19 mouse cellular contexts compared by ENCODE assay signal in the genomic region with DNA sequence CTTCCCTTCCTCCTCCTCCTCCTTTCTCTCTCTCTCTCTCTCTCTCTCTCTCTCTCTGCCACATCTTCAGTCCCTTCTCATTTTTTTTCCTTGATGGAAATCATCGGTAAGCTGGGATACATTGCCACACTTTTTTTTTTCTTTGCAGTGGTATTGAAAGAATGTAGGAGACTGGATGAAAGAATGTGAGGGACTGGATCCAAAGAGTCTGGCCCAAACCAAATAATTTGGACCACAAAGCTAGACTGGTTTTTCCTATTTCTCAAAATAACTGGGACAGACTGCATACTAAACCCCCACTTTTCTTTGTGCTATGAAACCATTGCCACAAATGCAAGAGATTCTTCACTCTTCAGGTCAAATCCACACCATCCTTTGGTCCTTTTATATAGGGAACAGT. TPM values are rescaled to one million over a fixed set of nuclear protein-coding genes. Genes with fewer than 3 reads are reported as not detected.
DNase-seq lines count a peak whose midpoint lies in the region; ATAC-seq and TF ChIP-seq lines count a peak whose summit lies in the region.
"Had no signal": no experiment of that assay in that cellular context is flagged by ENCODE, and none has a peak within 500 bp of the region (broad histone marks: within the 10 kb centered on the region; RNA-seq: fewer than 3 reads in every experiment).

No protein-coding gene starts in this region.

- H3K27ac ChIP-seq in gastrocnemius, adult 2 months: peak overlapping the region; percentile 13
- peak overlapping the region; percentile 62 for H3K27ac ChIP-seq in lung, embryonic 16.5 days (ENCODE audit: low read length)
- peak overlapping the region; percentile 71 for H3K27ac ChIP-seq in embryonic facial prominence, embryonic 13.5 days
- peak overlapping the region; percentile 99 for H3K27ac ChIP-seq in liver, embryonic 15.5 days (replicated peaks)
- H3K27ac ChIP-seq: forebrain, embryonic 12.5 days; limb, embryonic 12.5 days; midbrain, embryonic 10.5 days had no signal

- H3K4me3 ChIP-seq in gastrocnemius, adult 2 months: no peak overlapping the region
- no peak overlapping the region for H3K4me3 ChIP-seq in lung, embryonic 16.5 days (ENCODE audit: low read length)
- no peak overlapping the region for H3K4me3 ChIP-seq in embryonic facial prominence, embryonic 13.5 days
- no peak overlapping the region for H3K4me3 ChIP-seq in liver, embryonic 15.5 days (replicated peaks)
- H3K4me3 ChIP-seq: forebrain, embryonic 12.5 days; limb, embryonic 12.5 days; midbrain, embryonic 10.5 days had no signal

- ATAC-seq in lung, embryonic 16.5 days (ENCODE audit: low read depth): no peak
- no peak for ATAC-seq in embryonic facial prominence, embryonic 13.5 days (ENCODE audit: insufficient number of reproducible peaks, insufficient read depth, low FRiP score, low TSS enrichment, low read depth)
- no peak for ATAC-seq in liver, embryonic 15.5 days (ENCODE audit: insufficient read depth)
- ATAC-seq: activated CD4-positive, CD25-positive, alpha-beta regulatory T cell, adult 4 months had no signal

- TF ChIP-seq CTCF in gastrocnemius, adult 2 months (IDR thresholded peaks at IDR 0.05): no peak

- peaks cover 19% of the 10 kb centered on the region; the same call in 1 of the 2 replicates for H3K4me1 ChIP-seq in lung, embryonic 16.5 days (replicated peaks; ENCODE audit: control insufficient read depth, insufficient read depth, low read length)
- H3K4me1 ChIP-seq in embryonic facial prominence, embryonic 13.5 days: peaks cover 30% of the 10 kb centered on the region
- peaks cover 82% of the 10 kb centered on the region for H3K4me1 ChIP-seq in liver, embryonic 15.5 days (replicated peaks)
- H3K4me1 ChIP-seq: midbrain, embryonic 10.5 days had no signal

- intact Hi-C loops in gastrocnemius, adult 2 months (cut with DNase I): no loop called here

- no peak overlapping the region for H3K4me2 ChIP-seq in lung, embryonic 16.5 days (ENCODE audit: low read depth, low read length)
- H3K4me2 ChIP-seq in embryonic facial prominence, embryonic 13.5 days: no peak overlapping the region
- H3K4me2 ChIP-seq in liver, embryonic 15.5 days: 0 out of 2 replicates have a peak overlapping the region, but pooled peaks have one; percentile 50
- H3K4me2 ChIP-seq: forebrain, embryonic 12.5 days; limb, embryonic 12.5 days had no signal

- 31% methylated on average over 1 of the region's 1 CpGs for WGBS in lung, embryonic 16.5 days
- 34% methylated on average over 1 of the region's 1 CpGs for WGBS in embryonic facial prominence, embryonic 13.5 days
- WGBS in liver, embryonic 15.5 days (ENCODE audit: insufficient replicate concordance): 90% methylated on average over 1 of the region's 1 CpGs

- no peaks in the 10 kb centered on the region for H3K36me3 ChIP-seq in lung, embryonic 16.5 days (ENCODE audit: control insufficient read depth, insufficient read depth, low read length)
- H3K36me3 ChIP-seq in embryonic facial prominence, embryonic 13.5 days: no peaks in the 10 kb centered on the region
- H3K36me3 ChIP-seq in liver, embryonic 15.5 days (replicated peaks): no peaks in the 10 kb centered on the region
- H3K36me3 ChIP-seq: forebrain, embryonic 12.5 days; limb, embryonic 12.5 days; midbrain, embryonic 10.5 days had no signal

- no peak overlapping the region for H3K9ac ChIP-seq in lung, embryonic 16.5 days (ENCODE audit: low read length)
- H3K9ac ChIP-seq in embryonic facial prominence, embryonic 13.5 days: no peak overlapping the region
- peak overlapping the region; percentile 4; the same call in 1 of the 2 replicates for H3K9ac ChIP-seq in liver, embryonic 15.5 days
- H3K9ac ChIP-seq: forebrain, embryonic 12.5 days; limb, embryonic 12.5 days had no signal

- no peaks in the 10 kb centered on the region for H3K27me3 ChIP-seq in lung, embryonic 16.5 days (ENCODE audit: control insufficient read depth, insufficient read depth, low read depth, low read length)
- H3K27me3 ChIP-seq in embryonic facial prominence, embryonic 13.5 days: no peaks in the 10 kb centered on the region
- H3K27me3 ChIP-seq in liver, embryonic 15.5 days: no peaks in the 10 kb centered on the region
- H3K27me3 ChIP-seq: forebrain, embryonic 12.5 days; limb, embryonic 12.5 days had no signal

- H3K9me3 ChIP-seq in lung, embryonic 16.5 days (ENCODE audit: control insufficient read depth, low read length): no peaks in the 10 kb centered on the region
- no peaks in the 10 kb centered on the region for H3K9me3 ChIP-seq in embryonic facial prominence, embryonic 13.5 days
- H3K9me3 ChIP-seq in liver, embryonic 15.5 days (replicated peaks): no peaks in the 10 kb centered on the region
- H3K9me3 ChIP-seq: forebrain, embryonic 12.5 days; limb, embryonic 12.5 days; midbrain, embryonic 10.5 days had no signal

- no peak for DNase-seq in gastrocnemius, adult 2 months
- DNase-seq in gastrocnemius, postnatal 25 days: no peak
- DNase-seq in lung, postnatal 4 days: no peak
- DNase-seq in layer of hippocampus, adult 11-12 months (ENCODE audit: low spot score): no peak
- no peak for DNase-seq in MN1 (ENCODE audit: low spot score)
- DNase-seq: cerebellum, adult 9-10 months; embryo, embryonic 11 days; heart, postnatal 4 days; kidney, postnatal 4 days; layer of hippocampus, postnatal 36 days; right cerebral cortex, postnatal 25 days; thymus, adult 2 months had no signal

RNA-seq across cellular contexts. Expression of a gene that starts 19.5 kb away (rescaled TPM):
- 1 to 10 TPM; 2.7 to 3.8 TPM for total RNA-seq in gastrocnemius, adult 2 months (2021)
- total RNA-seq in gastrocnemius, postnatal 25 days (2021): 1 to 10 TPM; 3.1 to 3.4 TPM
- polyA plus RNA-seq in lung, embryonic 16.5 days (2015; fragmentation: Nextera tagmentation; extraction: Ambion mirVana): 8.8 and 9.0 TPM in 2 replicates
- polyA plus RNA-seq in embryonic facial prominence, embryonic 13.5 days (2015; fragmentation: Nextera tagmentation; extraction: Ambion mirVana): 10.8 and 12.3 TPM in 2 replicates
- polyA plus RNA-seq in liver, embryonic 15.5 days (2015; fragmentation: Nextera tagmentation; extraction: Ambion mirVana): 34.2 and 41.6 TPM in 2 replicates

RNA-seq across cellular contexts. Expression of a gene that starts 54.1 kb away (rescaled TPM):
- total RNA-seq in gastrocnemius, adult 2 months (2021): 10 to 100 TPM; 87.7 to 96.7 TPM
- total RNA-seq in gastrocnemius, postnatal 25 days (2021): 100 to 1,000 TPM in 1 of 2 experiments, 10 to 100 TPM in 1; 91.4 to 118 TPM
- polyA plus RNA-seq in lung, embryonic 16.5 days (2015; fragmentation: Nextera tagmentation; extraction: Ambion mirVana): 360 and 374 TPM in 2 replicates
- 293 and 330 TPM in 2 replicates for polyA plus RNA-seq in embryonic facial prominence, embryonic 13.5 days (2015; fragmentation: Nextera tagmentation; extraction: Ambion mirVana)
- polyA plus RNA-seq in liver, embryonic 15.5 days (2015; fragmentation: Nextera tagmentation; extraction: Ambion mirVana): 192 and 214 TPM in 2 replicates

Comparison
In these comparisons a context has a peak if more than half of its experiments do, and no peak if none do; other contexts are left out.
1. H3K27ac ChIP-seq: peak in every context shown above with its lines; median percentile 99 in liver, embryonic 15.5 days; 71 in embryonic facial prominence, embryonic 13.5 days; 62 in lung, embryonic 16.5 days; 13 in gastrocnemius, adult 2 months.